Mouse (Mus musculus) stomach, postnatal 0 days (tissue): ENCODE measurements around the gene Nrip2. TPM values are rescaled to one million over a fixed set of nuclear protein-coding genes. Genes with fewer than 3 reads are reported as not detected.
A peak's percentile ranks its signal among the peaks of the same experiment; 100 is the strongest.

ENCODE experiments used
- ATAC-seq: fragments of 200-750 bp; cut with Nextera tagmentation; 2 replicates; pipeline ENCODE4 v1.8.0; 2017; ENCODE audit not compliant: low FRiP score, low TSS enrichment
- DNase-seq: peaks from one replicate; pipeline ENCODE4 v3.0.0-alpha.2; 2016; ENCODE audit warnings: low spot score
- H3K27ac ChIP-seq: fragments of 300-500 bp; sonication (generic); replicated peaks from 2 replicates; pipeline ENCODE4 v1.5.1; 2014; ENCODE audit warnings: mild to moderate bottlenecking, control low read depth
- H3K27me3 ChIP-seq: fragments of 300-500 bp; sonication (generic); 2 replicates; pipeline ENCODE4 v1.6.1; 2014; ENCODE audit warnings: low read length; ENCODE audit not compliant: control insufficient read depth, insufficient read depth
- H3K36me3 ChIP-seq: fragments of 300-500 bp; sonication (generic); 2 replicates; pipeline ENCODE4 v1.6.1; 2014; ENCODE audit warnings: low read length, mixed read lengths; ENCODE audit not compliant: control insufficient read depth, insufficient read depth
- H3K4me1 ChIP-seq: fragments of 300-500 bp; sonication (generic); replicated peaks from 2 replicates; pipeline ENCODE4 v1.6.1; 2014; ENCODE audit warnings: antibody characterized with exemption; ENCODE audit not compliant: control insufficient read depth, insufficient read depth
- H3K4me2 ChIP-seq: fragments of 300-500 bp; sonication (generic); replicated peaks from 2 replicates; pipeline ENCODE4 v1.6.1; 2014; ENCODE audit warnings: low read depth, mild to moderate bottlenecking, control low read depth, moderate library complexity
- H3K4me3 ChIP-seq: fragments of 300-500 bp; sonication (generic); 2 replicates; pipeline ENCODE4 v1.5.1; 2014; ENCODE audit warnings: low read depth, low read length, control low read depth
- H3K9ac ChIP-seq: fragments of 300-500 bp; sonication (generic); 2 replicates; pipeline ENCODE4 v1.6.1; 2014; ENCODE audit warnings: mild to moderate bottlenecking, low read length, control low read depth, mixed read lengths
- H3K9me3 ChIP-seq: fragments of 300-500 bp; sonication (generic); 2 replicates; pipeline ENCODE4 v1.6.1; 2016; ENCODE audit warnings: low read length; ENCODE audit not compliant: control insufficient read depth
- CTCF ChIP-seq: IDR thresholded peaks from 2 replicates; pipeline ENCODE4 v1.5.1; 2016; ENCODE audit warnings: antibody characterized with exemption, low read depth, mild to moderate bottlenecking, moderate library complexity
- EP300 ChIP-seq: optimal IDR thresholded peaks from 2 replicates; pipeline ENCODE3; 2016; ENCODE audit warnings: antibody characterized with exemption
- WGBS: fragments of 180-500 bp; shearing (Covaris S2); extraction: QIAGEN DNeasy Blood & Tissue Kit; methylation state at CpG from one replicate; pipeline ENCODE4 v1.1.7; 2014; 5-methylcytosine and 5-hydroxymethylcytosine counted together
- polyA plus RNA-seq: library from polyadenylated mRNA; unstranded; fragments of >200 nt; fragmentation: Nextera tagmentation; extraction: Ambion mirVana; gene quantifications from 2 replicates; pipeline ENCODE4 v1.2.1, GENCODE M21; 2015

The Nrip2 gene
- polyA plus RNA-seq, 1 experiment from 2014 or later: 2.2 TPM

- Histone ChIP-seq H3K4me1 (0 out of 2 replicates have a peak, but pooled peaks cover 3% of the 10 kb centered on the region), H3K9me3 (no peaks in the 10 kb centered on the region), H3K36me3 (peaks cover 26% of the 10 kb centered on the region), H3K27me3 (no peaks in the 10 kb centered on the region), H3K27ac (peak overlapping the region; percentile 97), H3K4me2 (peak overlapping the region; percentile 71), H3K4me3 (peak overlapping the region; percentile 90), H3K9ac (peak overlapping the region; percentile 91)
- 3% methylated on average over 10 of the region's 10 CpGs for WGBS
- ATAC-seq (no peak), DNase-seq (no peak)
- TF ChIP-seq EP300 (no peak), CTCF (no peak)
Measured at GRCm38 (mm10) chr6:128437288-128437687, 38.2 kb downstream of the Nrip2 start.

- Histone ChIP-seq H3K36me3 (peaks cover 23% of the 10 kb centered on the region), H3K4me1 (0 out of 2 replicates have a peak, but pooled peaks cover 3% of the 10 kb centered on the region), H3K9me3 (no peaks in the 10 kb centered on the region), H3K27ac (peak overlapping the region; percentile 97), H3K4me3 (peak overlapping the region; percentile 90), H3K9ac (peak overlapping the region; percentile 91), H3K27me3 (no peaks in the 10 kb centered on the region), H3K4me2 (peak overlapping the region; percentile 71)
- under 1% methylated on average over 52 of the region's 52 CpGs for WGBS
- TF ChIP-seq EP300: no peak
- no peak for TF ChIP-seq CTCF
- ATAC-seq (peak; percentile 85), DNase-seq (peak; percentile 87)
Measured at GRCm38 (mm10) chr6:128437731-128438316, 38.7 kb downstream of the Nrip2 start.

GRCm38 (mm10) chr6:128438317-128438870, 39.3 kb downstream of the Nrip2 start, which contains the start of gene Fkbp4:
TSS of gene Fkbp4 (minus strand) at chr6:128438677.
- Histone ChIP-seq H3K36me3 (peaks cover 17% of the 10 kb centered on the region), H3K4me3 (peak within 1 kb of the TSS; percentile 90), H3K4me1 (0 out of 2 replicates have a peak, but pooled peaks cover 3% of the 10 kb centered on the region), H3K9me3 (no peaks in the 10 kb centered on the region), H3K4me2 (peak within 1 kb of the TSS; percentile 71), H3K27ac (peak within 1 kb of the TSS; percentile 97), H3K9ac (peak within 1 kb of the TSS; percentile 91), H3K27me3 (no peaks in the 10 kb centered on the region)
- ATAC-seq (peak; percentile 96), DNase-seq (peak; percentile 95)
- whole genome bisulfite sequencing: under 1% methylated on average over 53 of the region's 67 CpGs
- no peak for TF ChIP-seq EP300
- peak; percentile 29 for TF ChIP-seq CTCF

- H3K27ac ChIP-seq: peak overlapping the region; percentile 97
- no peaks in the 10 kb centered on the region for H3K9me3 ChIP-seq
- peak overlapping the region; percentile 61 for H3K9ac ChIP-seq
- DNase-seq (no peak), ATAC-seq (peak; percentile 50)
- TF ChIP-seq CTCF: no peak; the same call in 1 of the 2 replicates
- no peak for TF ChIP-seq EP300
- H3K36me3 ChIP-seq: peaks cover 12% of the 10 kb centered on the region
- peak overlapping the region; percentile 90 for H3K4me3 ChIP-seq
- H3K4me2 ChIP-seq: peak overlapping the region; percentile 71
- no peaks in the 10 kb centered on the region for H3K27me3 ChIP-seq
- WGBS: 19% methylated on average over 18 of the region's 18 CpGs
- H3K4me1 ChIP-seq: 0 out of 2 replicates have a peak, but pooled peaks cover 3% of the 10 kb centered on the region
Measured at GRCm38 (mm10) chr6:128438871-128439341, 39.8 kb downstream of the Nrip2 start.

GRCm38 (mm10) chr6:128440238-128440637, 41.1 kb downstream of the Nrip2 start:
- TF ChIP-seq CTCF: peak; percentile 34
- no peak for TF ChIP-seq EP300
- 80% methylated on average over 2 of the region's 2 CpGs for WGBS
- H3K4me1 ChIP-seq: 0 out of 2 replicates have a peak, but pooled peaks cover 3% of the 10 kb centered on the region
- no peak overlapping the region for H3K27ac ChIP-seq
- H3K9me3 ChIP-seq: no peaks in the 10 kb centered on the region
- ATAC-seq: no peak
- no peak for DNase-seq
- no peaks in the 10 kb centered on the region for H3K27me3 ChIP-seq
- no peak overlapping the region for H3K9ac ChIP-seq
- H3K4me3 ChIP-seq: no peak overlapping the region
- no peak overlapping the region for H3K4me2 ChIP-seq
- H3K36me3 ChIP-seq: 0 out of 2 replicates have a peak, but pooled peaks cover 1% of the 10 kb centered on the region
